Mouse (Mus musculus): ENCODE measurements around the gene Mier2. TPM values are rescaled to one million over a fixed set of nuclear protein-coding genes. Genes with fewer than 3 reads are reported as not detected.

Gene Mier2
- polyA plus RNA-seq, 2 experiments = 5.2 to 16.4 TPM

DNA sequence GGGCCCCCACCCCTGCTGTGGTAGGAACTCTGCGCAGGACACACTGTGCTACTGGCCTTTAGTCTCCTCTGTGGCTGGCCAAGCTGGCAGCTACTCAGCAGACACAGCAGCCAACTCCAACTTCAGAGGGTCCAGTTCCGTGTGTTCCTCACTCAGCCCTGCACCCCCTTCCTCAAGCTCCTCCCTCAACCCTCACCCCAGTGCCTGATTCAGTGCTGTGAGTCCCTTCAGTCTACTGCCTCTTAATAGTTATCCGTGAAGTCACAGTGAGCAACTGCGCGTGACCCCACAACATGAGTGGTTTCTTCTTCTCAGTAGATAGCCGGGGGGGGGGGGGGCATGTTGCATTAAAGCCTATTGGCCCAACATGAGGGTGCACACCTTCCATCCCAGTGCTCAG, 18.6 kb upstream of the Mier2 start:
- no peak overlapping the region for H3K4me2 ChIP-seq (ENCODE audit: low read depth)
- H3K9ac ChIP-seq (replicated peaks) = no peak overlapping the region
- no peaks in the 10 kb centered on the region for H3K36me3 ChIP-seq (replicated peaks; ENCODE audit: control insufficient read depth, insufficient read depth, low read depth)
- H3K9me3 ChIP-seq (ENCODE audit: control insufficient read depth, low read length) = no peaks in the 10 kb centered on the region
- no peak for ATAC-seq (ENCODE audit: insufficient read depth)
- no peak for DNase-seq (ENCODE audit: low read depth in 3 of 3, low spot score in 3 of 3)
- no peaks in the 10 kb centered on the region for H3K4me1 ChIP-seq (replicated peaks; ENCODE audit: control insufficient read depth in 2 of 2, insufficient read depth in 2 of 2, low read length in 1 of 2)
- no peak overlapping the region for H3K27ac ChIP-seq
- 70% methylated on average over 6 of the region's 6 CpGs for WGBS (ENCODE audit: insufficient replicate concordance)
- H3K4me3 ChIP-seq (ENCODE audit: insufficient read depth in 1 of 2, low read depth in 2 of 2, low read length in 2 of 2) = no peak overlapping the region
- TF ChIP-seq CTCF (IDR thresholded peaks at IDR 0.05; ENCODE audit: low read depth) (no peak), EP300 (IDR thresholded peaks at IDR 0.05; ENCODE audit: low read depth) (no peak)
- no peaks in the 10 kb centered on the region for H3K27me3 ChIP-seq (ENCODE audit: control insufficient read depth, insufficient read depth, low read length)

DNA sequence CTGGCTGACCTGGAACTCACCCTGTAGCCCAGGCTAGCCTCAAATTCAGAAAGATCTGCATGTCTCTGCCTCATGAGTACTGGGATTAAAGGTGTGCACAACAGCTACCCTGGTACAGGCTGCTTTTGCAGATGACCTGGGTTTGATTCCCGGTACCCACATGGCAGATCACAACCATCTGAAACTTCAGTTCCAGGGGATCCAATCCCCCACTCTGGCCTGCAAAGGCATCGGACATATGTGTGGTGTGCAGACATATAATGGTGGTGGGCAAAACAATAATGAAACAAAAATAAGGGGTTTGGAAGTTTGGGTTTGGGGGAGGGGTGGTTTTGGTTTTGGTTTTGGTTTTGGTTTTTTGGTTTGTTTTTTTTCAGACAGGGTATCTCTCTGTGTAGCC, 16.3 kb upstream of the Mier2 start:
- no peaks in the 10 kb centered on the region for H3K27me3 ChIP-seq (ENCODE audit: control insufficient read depth, insufficient read depth, low read length)
- TF ChIP-seq CTCF (IDR thresholded peaks at IDR 0.05; ENCODE audit: low read depth) (no peak), EP300 (IDR thresholded peaks at IDR 0.05; ENCODE audit: low read depth) (no peak)
- H3K9me3 ChIP-seq (ENCODE audit: control insufficient read depth, low read length) = no peaks in the 10 kb centered on the region
- no peak overlapping the region for H3K4me3 ChIP-seq (ENCODE audit: insufficient read depth in 1 of 2, low read depth in 2 of 2, low read length in 2 of 2)
- H3K4me2 ChIP-seq (ENCODE audit: low read depth) = no peak overlapping the region
- H3K27ac ChIP-seq = no peak overlapping the region
- ATAC-seq (ENCODE audit: insufficient read depth) (no peak), DNase-seq (ENCODE audit: low read depth in 3 of 3, low spot score in 3 of 3) (no peak)
- H3K9ac ChIP-seq (replicated peaks) = no peak overlapping the region
- H3K4me1 ChIP-seq (replicated peaks; ENCODE audit: control insufficient read depth in 2 of 2, insufficient read depth in 2 of 2, low read length in 1 of 2) = no peaks in the 10 kb centered on the region
- H3K36me3 ChIP-seq (replicated peaks; ENCODE audit: control insufficient read depth, insufficient read depth, low read depth) = no peaks in the 10 kb centered on the region
- WGBS (ENCODE audit: insufficient replicate concordance) = 67% methylated on average over 2 of the region's 2 CpGs

DNA sequence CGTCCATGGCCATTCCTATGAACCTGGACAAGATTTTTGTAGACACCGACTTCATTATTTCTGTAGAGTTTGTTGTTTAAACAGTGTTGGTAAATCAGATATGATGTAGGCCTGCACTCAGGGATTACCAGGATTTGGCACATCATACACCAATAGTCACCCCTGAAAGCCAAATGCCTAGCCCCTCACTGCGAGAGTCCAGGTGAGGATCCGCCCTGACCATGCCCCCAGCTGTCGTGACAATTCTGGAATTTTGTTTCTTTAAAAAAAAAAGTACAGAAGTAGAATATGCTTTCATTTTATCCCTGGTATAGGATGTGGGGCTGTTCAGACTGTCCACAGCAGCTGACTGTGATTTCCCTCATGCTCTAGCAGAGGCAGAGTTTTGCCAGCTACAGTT, 14.9 kb upstream of the Mier2 start:
- H3K4me1 ChIP-seq (replicated peaks; ENCODE audit: control insufficient read depth in 2 of 2, insufficient read depth in 2 of 2, low read length in 1 of 2) = no peaks in the 10 kb centered on the region
- no peak overlapping the region for H3K9ac ChIP-seq (replicated peaks)
- no peak for ATAC-seq (ENCODE audit: insufficient read depth)
- TF ChIP-seq EP300 (IDR thresholded peaks at IDR 0.05; ENCODE audit: low read depth) = no peak
- no peak for TF ChIP-seq CTCF (IDR thresholded peaks at IDR 0.05; ENCODE audit: low read depth)
- no peak overlapping the region for H3K4me2 ChIP-seq (ENCODE audit: low read depth)
- DNase-seq (ENCODE audit: low read depth in 3 of 3, low spot score in 3 of 3) = no peak
- WGBS (ENCODE audit: insufficient replicate concordance) = 66% methylated on average over 5 of the region's 5 CpGs
- H3K9me3 ChIP-seq (ENCODE audit: control insufficient read depth, low read length) = no peaks in the 10 kb centered on the region
- H3K27me3 ChIP-seq (ENCODE audit: control insufficient read depth, insufficient read depth, low read length) = no peaks in the 10 kb centered on the region
- no peak overlapping the region for H3K4me3 ChIP-seq (ENCODE audit: insufficient read depth in 1 of 2, low read depth in 2 of 2, low read length in 2 of 2)
- no peaks in the 10 kb centered on the region for H3K36me3 ChIP-seq (replicated peaks; ENCODE audit: control insufficient read depth, insufficient read depth, low read depth)
- no peak overlapping the region for H3K27ac ChIP-seq

DNA sequence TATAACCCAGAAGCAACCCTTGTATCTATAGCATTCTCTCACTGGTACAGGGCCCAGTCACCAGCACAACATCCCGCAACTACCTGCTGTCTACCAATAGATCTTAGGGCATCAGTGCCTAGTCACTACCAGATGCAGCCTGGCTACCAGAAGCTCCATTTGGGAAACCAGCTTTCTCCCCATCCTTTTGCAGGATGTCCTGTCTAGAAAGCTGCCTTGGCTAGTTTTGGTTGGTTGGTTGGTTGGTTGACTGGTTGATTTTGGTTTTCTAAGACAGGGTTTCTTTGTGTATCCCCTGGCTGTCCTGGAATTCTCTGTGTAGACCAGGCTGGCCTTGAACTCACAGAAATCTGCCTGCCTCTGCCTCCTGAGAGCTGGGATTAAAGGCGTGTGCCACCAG, 4.7 kb upstream of the Mier2 start:
- Histone ChIP-seq H3K27ac (no peak overlapping the region), H3K36me3 (replicated peaks; ENCODE audit: control insufficient read depth, insufficient read depth, low read depth) (no peaks in the 10 kb centered on the region), H3K9ac (replicated peaks) (no peak overlapping the region), H3K4me1 (replicated peaks; ENCODE audit: control insufficient read depth in 2 of 2, insufficient read depth in 2 of 2, low read length in 1 of 2) (peaks cover 0 to 3% of the 10 kb centered on the region in 2 experiments; a peak in 1 of 4 replicates), H3K4me3 (ENCODE audit: insufficient read depth in 1 of 2, low read depth in 2 of 2, low read length in 2 of 2) (no peak overlapping the region), H3K4me2 (ENCODE audit: low read depth) (no peak overlapping the region), H3K9me3 (ENCODE audit: control insufficient read depth, low read length) (no peaks in the 10 kb centered on the region), H3K27me3 (ENCODE audit: control insufficient read depth, insufficient read depth, low read length) (no peaks in the 10 kb centered on the region)
- DNase-seq (ENCODE audit: low read depth in 3 of 3, low spot score in 3 of 3) = no peak
- no peak for TF ChIP-seq CTCF (IDR thresholded peaks at IDR 0.05; ENCODE audit: low read depth)
- no peak for TF ChIP-seq EP300 (IDR thresholded peaks at IDR 0.05; ENCODE audit: low read depth)
- WGBS (ENCODE audit: insufficient replicate concordance) = 70% methylated on average over 2 of the region's 2 CpGs
- no peak for ATAC-seq (ENCODE audit: insufficient read depth)

DNA sequence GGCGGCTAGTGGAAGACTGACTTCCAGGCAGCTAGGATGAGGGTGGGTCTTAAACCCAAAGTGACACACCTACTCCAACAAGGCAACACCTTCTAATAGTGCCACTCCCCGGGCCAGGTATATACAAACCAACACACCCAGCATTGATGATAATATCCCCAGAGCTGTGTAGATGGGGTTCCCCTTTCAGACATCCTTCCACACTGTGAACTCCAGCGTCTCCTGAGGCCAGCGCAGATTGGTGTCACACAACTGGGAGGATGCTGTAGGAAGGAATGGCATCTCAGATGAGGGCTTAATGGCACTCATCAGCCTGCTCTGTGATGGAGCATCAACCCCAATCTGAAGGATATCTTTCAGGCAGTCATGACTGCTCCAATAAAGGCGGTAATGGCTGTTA, 2.5 kb upstream of the Mier2 start:
- no peak overlapping the region for H3K9ac ChIP-seq (replicated peaks)
- no peak for DNase-seq (ENCODE audit: low read depth in 3 of 3, low spot score in 3 of 3)
- 71% methylated on average over 5 of the region's 5 CpGs for WGBS (ENCODE audit: insufficient replicate concordance)
- peaks cover 0 to 12% of the 10 kb centered on the region in 2 experiments; a peak in 2 of 4 replicates for H3K4me1 ChIP-seq (replicated peaks; ENCODE audit: control insufficient read depth in 2 of 2, insufficient read depth in 2 of 2, low read length in 1 of 2)
- H3K27me3 ChIP-seq (ENCODE audit: control insufficient read depth, insufficient read depth, low read length) = no peaks in the 10 kb centered on the region
- no peak overlapping the region for H3K4me3 ChIP-seq (ENCODE audit: insufficient read depth in 1 of 2, low read depth in 2 of 2, low read length in 2 of 2)
- no peak overlapping the region for H3K4me2 ChIP-seq (ENCODE audit: low read depth)
- TF ChIP-seq EP300 (IDR thresholded peaks at IDR 0.05; ENCODE audit: low read depth) (no peak), CTCF (IDR thresholded peaks at IDR 0.05; ENCODE audit: low read depth) (no peak)
- H3K9me3 ChIP-seq (ENCODE audit: control insufficient read depth, low read length) = no peaks in the 10 kb centered on the region
- no peaks in the 10 kb centered on the region for H3K36me3 ChIP-seq (replicated peaks; ENCODE audit: control insufficient read depth, insufficient read depth, low read depth)
- H3K27ac ChIP-seq = no peak overlapping the region
- ATAC-seq (ENCODE audit: insufficient read depth) = no peak
